Mouse (Mus musculus) embryonic facial prominence, embryonic 15.5 days (tissue): Measurements from ENCODE around the gene Inip. TPM values are rescaled to one million over a fixed set of nuclear protein-coding genes. Genes with fewer than 3 reads are reported as not detected.

Experiments used
- ATAC-seq: fragments of 200-750 bp; cut with Nextera tagmentation; 2 replicates; pipeline ENCODE4 v1.8.0; 2017; ENCODE audit warnings: low read depth, moderate TSS enrichment; ENCODE audit not compliant: insufficient number of reproducible peaks, low FRiP score, low TSS enrichment
- H3K27ac ChIP-seq: fragments of 300-500 bp; sonication (generic); replicated peaks from 2 replicates; pipeline ENCODE4 v1.5.1; 2015; ENCODE audit warnings: mild to moderate bottlenecking, inconsistent platforms
- H3K27me3 ChIP-seq: fragments of 300-500 bp; sonication (generic); 2 replicates; pipeline ENCODE4 v1.6.1; 2015; ENCODE audit warnings: inconsistent platforms
- H3K36me3 ChIP-seq: fragments of 300-500 bp; sonication (generic); 2 replicates; pipeline ENCODE4 v1.6.1; 2015; ENCODE audit warnings: mild to moderate bottlenecking, inconsistent platforms
- H3K4me1 ChIP-seq: fragments of 300-500 bp; sonication (generic); 2 replicates; pipeline ENCODE4 v1.6.1; 2015; ENCODE audit warnings: inconsistent platforms
- H3K4me2 ChIP-seq: fragments of 300-500 bp; sonication (generic); replicated peaks from 2 replicates; pipeline ENCODE4 v1.6.1; 2015; ENCODE audit warnings: mild to moderate bottlenecking, inconsistent platforms
- H3K4me3 ChIP-seq: fragments of 300-500 bp; sonication (generic); replicated peaks from 2 replicates; pipeline ENCODE4 v1.5.1; 2015; ENCODE audit warnings: mild to moderate bottlenecking, inconsistent platforms
- H3K9ac ChIP-seq: fragments of 300-500 bp; sonication (generic); 2 replicates; pipeline ENCODE4 v1.6.1; 2015; ENCODE audit warnings: inconsistent platforms
- H3K9me3 ChIP-seq: fragments of 300-500 bp; sonication (generic); replicated peaks from 2 replicates; pipeline ENCODE4 v1.6.1; 2016; ENCODE audit warnings: inconsistent platforms
- WGBS: fragments of 180-500 bp; shearing (Covaris S2); methylation state at CpG from one replicate; pipeline ENCODE4 v1.1.7; 2015; 5-methylcytosine and 5-hydroxymethylcytosine counted together
- polyA plus RNA-seq: library from polyadenylated mRNA; unstranded; fragments of >200 nt; fragmentation: Nextera tagmentation; extraction: Ambion mirVana; gene quantifications from 2 replicates; pipeline ENCODE4 v1.2.1, GENCODE M21; 2015

Inip gene
- 43.8 and 45.8 TPM in 2 replicates for polyA plus RNA-seq

DNA sequence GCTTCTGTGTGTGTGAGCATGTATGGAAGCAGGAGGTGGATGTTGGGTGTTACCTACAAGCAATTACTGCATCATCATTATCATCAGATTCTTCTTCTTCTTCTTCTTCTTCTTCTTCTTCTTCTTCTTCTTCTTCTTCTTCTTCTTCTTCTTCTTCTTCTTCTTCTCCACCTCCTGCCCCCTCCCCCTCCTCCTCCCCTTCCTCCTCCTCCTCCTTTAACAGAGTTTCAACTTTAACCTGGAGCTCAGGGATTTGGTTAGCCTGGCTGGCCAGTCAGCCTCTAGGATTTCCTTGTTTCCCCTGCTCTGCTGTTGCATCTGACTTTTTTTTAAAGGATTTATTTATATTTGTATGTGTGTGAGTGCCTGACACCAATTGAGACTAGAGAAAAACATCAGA lies at the start of gene Inip:
Gene Inip, minus strand, starts transcription at position 101 of the 400 bp plus-strand sequence.
- Histone ChIP-seq H3K4me2 (no peak within 1 kb of the TSS), H3K36me3 (no peaks in the 10 kb centered on the region), H3K4me1 (peaks cover 4% of the 10 kb centered on the region), H3K4me3 (no peak within 1 kb of the TSS), H3K27ac (no peak within 1 kb of the TSS), H3K9me3 (no peaks in the 10 kb centered on the region), H3K27me3 (no peaks in the 10 kb centered on the region), H3K9ac (no peak within 1 kb of the TSS)
- ATAC-seq: no peak

DNA sequence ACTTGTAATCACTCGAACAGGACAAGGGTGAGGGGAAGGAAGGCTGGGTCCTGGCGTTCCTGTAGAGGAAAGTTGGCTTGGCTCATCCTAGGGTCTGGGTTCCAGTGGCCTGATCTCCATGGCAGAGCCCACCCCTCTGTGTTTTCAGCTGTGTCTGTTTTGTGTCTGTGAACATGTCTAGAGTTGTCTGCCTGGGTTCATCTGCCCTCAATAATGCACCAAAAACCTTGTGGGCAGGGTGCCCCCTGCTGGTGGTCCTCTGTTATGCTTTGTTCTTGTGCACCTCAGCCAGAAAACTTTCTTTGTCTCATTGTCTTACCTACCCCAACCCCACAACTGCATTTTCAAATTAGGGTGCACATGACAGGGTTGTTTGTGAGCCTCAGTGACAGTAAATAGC lies 48.8 kb upstream of the Inip start:
- Histone ChIP-seq H3K27me3 (no peaks in the 10 kb centered on the region), H3K9me3 (no peaks in the 10 kb centered on the region), H3K9ac (no peak overlapping the region), H3K36me3 (no peaks in the 10 kb centered on the region), H3K4me3 (no peak overlapping the region), H3K4me1 (peaks cover 4% of the 10 kb centered on the region), H3K4me2 (no peak overlapping the region), H3K27ac (no peak overlapping the region)
- ATAC-seq: no peak
- 78% methylated on average over 2 of the region's 2 CpGs for WGBS

DNA sequence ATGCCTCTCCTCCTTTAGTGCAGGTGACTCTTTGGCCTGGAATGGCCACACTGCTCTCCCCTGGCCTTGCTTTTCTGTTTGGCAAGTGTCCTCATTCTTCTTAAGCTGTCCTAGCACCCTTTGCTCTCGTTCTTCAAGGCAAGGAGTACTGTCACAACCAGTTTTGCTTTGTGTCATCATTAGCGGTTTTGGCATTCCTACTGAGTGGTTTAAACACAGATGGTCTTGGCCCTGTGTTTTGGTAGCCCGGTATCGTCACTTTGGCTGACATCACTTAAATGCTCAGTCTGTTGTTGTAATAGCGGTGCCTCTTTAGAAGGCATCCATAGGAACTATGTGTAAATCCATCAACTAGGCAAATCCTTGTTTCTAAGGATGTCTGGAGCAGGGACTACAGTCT lies 46.1 kb upstream of the Inip start:
- H3K4me2 ChIP-seq: no peak overlapping the region
- no peak for ATAC-seq
- 80% methylated on average over 5 of the region's 5 CpGs for WGBS
- H3K27me3 ChIP-seq: no peaks in the 10 kb centered on the region
- no peaks in the 10 kb centered on the region for H3K9me3 ChIP-seq
- no peaks in the 10 kb centered on the region for H3K36me3 ChIP-seq
- peaks cover 20% of the 10 kb centered on the region for H3K4me1 ChIP-seq
- H3K4me3 ChIP-seq: no peak overlapping the region
- no peak overlapping the region for H3K27ac ChIP-seq
- H3K9ac ChIP-seq: no peak overlapping the region

DNA sequence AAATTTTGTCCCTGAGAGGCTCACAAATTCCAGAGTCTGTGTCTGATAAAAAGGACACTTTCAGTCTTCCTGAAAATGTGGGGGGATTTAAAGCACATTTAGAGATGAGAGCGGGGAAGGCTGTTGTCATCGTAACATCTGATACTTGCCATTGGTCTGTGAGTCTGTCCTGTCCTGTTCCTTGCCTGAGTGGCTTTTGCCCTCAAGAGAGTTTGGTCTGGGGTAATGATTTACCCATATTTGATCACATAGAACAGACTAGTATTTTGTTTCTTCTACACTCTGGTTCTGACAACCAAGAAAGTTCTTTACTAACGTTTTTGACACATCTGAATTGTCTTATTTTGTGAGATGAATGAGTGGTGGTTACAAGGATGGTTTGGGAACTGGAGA lies 43.9 kb upstream of the Inip start:
- peaks cover 15% of the 10 kb centered on the region for H3K4me1 ChIP-seq
- WGBS: 81% methylated on average over 3 of the region's 3 CpGs
- no peak for ATAC-seq
- no peak overlapping the region for H3K4me2 ChIP-seq
- no peak overlapping the region for H3K4me3 ChIP-seq
- no peak overlapping the region for H3K27ac ChIP-seq
- H3K9me3 ChIP-seq: no peaks in the 10 kb centered on the region
- no peak overlapping the region for H3K9ac ChIP-seq
- H3K36me3 ChIP-seq: no peaks in the 10 kb centered on the region
- H3K27me3 ChIP-seq: no peaks in the 10 kb centered on the region

DNA sequence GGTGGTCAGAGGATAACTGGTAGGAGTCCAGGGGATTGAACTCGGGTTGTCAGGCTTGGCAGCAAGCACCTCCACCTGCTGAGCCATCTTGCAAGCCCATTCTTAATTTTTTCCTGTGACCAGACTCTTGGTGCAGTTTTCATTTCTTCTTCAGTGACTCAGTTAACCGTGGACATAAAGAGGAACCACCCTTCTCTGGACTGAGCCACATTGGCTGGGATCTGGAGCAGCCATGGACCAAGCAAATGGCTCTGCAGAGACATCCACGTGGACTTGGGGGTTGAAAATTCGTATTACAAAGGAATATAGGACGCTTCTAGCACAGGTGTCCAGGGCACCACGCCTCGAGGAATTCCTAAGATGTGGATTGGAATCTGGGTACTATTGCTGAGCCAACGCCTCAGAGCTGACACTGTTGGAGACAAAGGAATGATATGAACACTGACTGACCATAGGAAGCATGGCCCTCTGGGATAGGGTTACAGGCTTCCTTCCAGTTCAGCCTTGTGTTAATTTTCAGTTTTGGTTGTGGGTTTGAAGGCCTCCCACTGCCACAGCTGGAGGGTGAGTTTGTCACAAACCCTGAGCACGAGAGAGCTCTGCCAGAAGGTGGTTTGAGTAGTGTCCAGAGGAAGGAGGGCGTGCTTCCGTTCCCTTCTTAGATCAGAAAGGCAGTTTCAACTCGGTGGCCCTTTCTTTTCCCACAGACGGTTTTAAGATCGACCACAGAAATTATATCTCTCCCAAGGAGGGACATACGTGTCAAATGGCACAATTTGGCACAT lies 43.3 kb upstream of the Inip start:
- H3K36me3 ChIP-seq: no peaks in the 10 kb centered on the region
- no peaks in the 10 kb centered on the region for H3K9me3 ChIP-seq
- no peak overlapping the region for H3K27ac ChIP-seq
- peaks cover 15% of the 10 kb centered on the region for H3K4me1 ChIP-seq
- no peak overlapping the region for H3K9ac ChIP-seq
- WGBS: 61% methylated on average over 15 of the region's 15 CpGs
- no peak overlapping the region for H3K4me3 ChIP-seq
- no peak for ATAC-seq
- no peaks in the 10 kb centered on the region for H3K27me3 ChIP-seq
- H3K4me2 ChIP-seq: no peak overlapping the region

DNA sequence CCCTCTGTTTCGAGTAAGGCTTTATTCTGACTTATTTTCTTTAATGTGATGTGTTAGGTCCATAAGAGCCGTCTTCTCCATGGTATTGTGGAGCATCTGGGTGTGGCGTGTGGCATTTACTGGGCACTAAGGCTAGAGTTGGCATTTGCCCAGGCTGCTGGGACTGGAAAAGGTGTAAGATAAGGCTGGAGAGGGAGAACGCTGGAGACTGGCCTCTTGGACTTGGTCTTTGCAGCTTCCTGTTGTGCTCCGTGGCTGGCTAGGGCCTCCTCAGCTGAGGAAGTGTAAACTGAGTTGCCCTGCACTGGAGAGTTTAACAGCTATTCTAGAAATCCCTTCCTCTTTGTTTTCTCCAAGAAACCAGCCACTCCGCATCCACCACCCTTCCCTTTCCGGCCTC lies 36.3 kb upstream of the Inip start:
- no peak overlapping the region for H3K4me2 ChIP-seq
- H3K27ac ChIP-seq: 0 out of 2 replicates have a peak overlapping the region, but pooled peaks have one; percentile 17
- no peak for ATAC-seq
- 77% methylated on average over 7 of the region's 7 CpGs for WGBS
- H3K4me1 ChIP-seq: no peaks in the 10 kb centered on the region
- H3K9me3 ChIP-seq: no peaks in the 10 kb centered on the region
- no peak overlapping the region for H3K4me3 ChIP-seq
- H3K9ac ChIP-seq: no peak overlapping the region
- no peaks in the 10 kb centered on the region for H3K27me3 ChIP-seq
- H3K36me3 ChIP-seq: no peaks in the 10 kb centered on the region

DNA sequence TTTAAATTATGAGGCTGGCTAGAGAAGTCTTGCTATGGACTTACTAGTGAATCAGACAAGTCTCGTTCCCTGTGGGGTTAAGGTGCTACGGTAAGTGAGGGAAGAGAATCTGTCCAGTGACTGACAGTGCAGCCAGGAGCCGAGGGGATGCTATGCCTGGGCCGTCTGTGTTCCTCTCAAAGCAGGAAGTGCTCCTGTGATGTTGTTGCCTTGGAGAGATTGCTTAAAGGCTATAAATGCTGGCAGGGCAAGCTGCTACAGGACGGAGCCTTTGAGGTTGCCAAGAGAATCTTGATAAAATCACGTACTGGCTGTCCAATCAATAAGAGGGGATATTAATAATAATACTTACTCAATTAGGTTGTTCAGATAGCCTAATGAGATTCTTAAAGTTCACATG lies 31.4 kb upstream of the Inip start:
- H3K4me3 ChIP-seq: no peak overlapping the region
- no peaks in the 10 kb centered on the region for H3K36me3 ChIP-seq
- 57% methylated on average over 6 of the region's 6 CpGs for WGBS
- ATAC-seq: no peak
- no peak overlapping the region for H3K4me2 ChIP-seq
- H3K9me3 ChIP-seq: no peaks in the 10 kb centered on the region
- H3K4me1 ChIP-seq: 0 out of 2 replicates have a peak, but pooled peaks cover 5% of the 10 kb centered on the region
- H3K27me3 ChIP-seq: no peaks in the 10 kb centered on the region
- no peak overlapping the region for H3K9ac ChIP-seq
- no peak overlapping the region for H3K27ac ChIP-seq

DNA sequence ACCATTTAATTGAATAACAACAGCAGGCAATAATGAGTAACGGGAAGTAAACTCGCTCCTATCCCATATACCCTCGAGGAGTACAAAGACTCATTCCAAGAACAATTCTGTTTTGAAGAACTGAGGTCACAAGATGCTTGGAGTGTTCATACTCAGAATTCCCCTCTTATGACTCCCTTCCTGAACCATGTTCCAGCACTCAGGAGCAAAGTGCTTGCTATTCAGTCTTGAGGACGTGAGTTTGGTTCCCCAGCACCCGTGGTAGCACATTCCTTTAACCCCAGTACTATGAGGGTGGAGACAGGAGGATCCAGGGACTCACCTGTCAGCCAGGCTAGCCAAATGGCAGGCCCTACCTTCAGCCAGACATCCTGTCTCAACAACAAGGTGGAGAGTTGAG lies 29.6 kb upstream of the Inip start:
- no peaks in the 10 kb centered on the region for H3K36me3 ChIP-seq
- no peak for ATAC-seq
- 0 out of 2 replicates have a peak, but pooled peaks cover 5% of the 10 kb centered on the region for H3K4me1 ChIP-seq
- no peaks in the 10 kb centered on the region for H3K27me3 ChIP-seq
- H3K9ac ChIP-seq: no peak overlapping the region
- no peak overlapping the region for H3K4me2 ChIP-seq
- H3K27ac ChIP-seq: no peak overlapping the region
- H3K9me3 ChIP-seq: no peaks in the 10 kb centered on the region
- H3K4me3 ChIP-seq: no peak overlapping the region
- WGBS: 81% methylated on average over 5 of the region's 5 CpGs

DNA sequence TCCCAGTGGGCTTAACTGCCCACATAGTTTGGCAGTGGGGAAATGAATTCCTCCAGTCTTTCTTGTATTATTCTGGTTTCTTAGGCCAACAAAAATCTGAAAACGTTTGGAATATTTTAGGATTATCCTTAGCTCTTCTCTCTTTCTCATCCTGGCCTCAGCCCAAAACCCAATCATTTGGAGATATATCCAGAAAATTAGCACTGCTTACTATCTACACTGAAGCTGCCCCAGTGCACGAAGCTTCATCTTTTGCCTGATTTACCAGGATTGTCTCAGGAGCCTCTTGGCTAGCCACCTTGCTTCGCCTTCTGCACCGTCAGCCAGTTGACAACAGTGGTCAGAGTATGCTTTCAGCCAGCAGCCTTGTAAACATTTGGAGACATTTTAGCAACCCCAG lies 27.7 kb upstream of the Inip start:
- Histone ChIP-seq H3K9ac (no peak overlapping the region), H3K36me3 (no peaks in the 10 kb centered on the region), H3K27ac (no peak overlapping the region), H3K27me3 (no peaks in the 10 kb centered on the region), H3K4me3 (no peak overlapping the region), H3K4me2 (no peak overlapping the region), H3K4me1 (0 out of 2 replicates have a peak, but pooled peaks cover 5% of the 10 kb centered on the region), H3K9me3 (no peaks in the 10 kb centered on the region)
- WGBS: 67% methylated on average over 4 of the region's 4 CpGs
- ATAC-seq: no peak

DNA sequence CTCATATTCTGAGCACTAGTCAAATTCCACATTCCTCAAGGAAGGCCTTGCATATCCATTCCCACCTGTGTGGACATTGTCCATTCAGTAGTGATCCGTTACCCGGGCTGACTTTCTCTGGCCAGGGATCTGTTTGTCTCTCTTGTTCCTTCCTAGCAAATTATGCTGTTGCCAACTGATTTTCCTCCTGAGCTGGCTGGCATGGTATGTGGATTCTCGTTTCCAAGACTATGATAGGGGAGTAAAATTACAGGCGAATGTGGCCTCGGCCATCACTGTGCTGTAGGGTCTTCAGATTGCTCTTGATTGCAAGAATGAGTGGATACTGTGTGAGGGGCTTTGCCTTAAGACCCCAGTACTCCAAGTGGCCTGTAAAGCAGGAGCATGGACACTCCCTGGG lies 25.0 kb upstream of the Inip start:
- H3K4me1 ChIP-seq: peaks cover 11% of the 10 kb centered on the region; the same call in 1 of the 2 replicates
- H3K9ac ChIP-seq: no peak overlapping the region
- ATAC-seq: no peak
- no peaks in the 10 kb centered on the region for H3K9me3 ChIP-seq
- no peaks in the 10 kb centered on the region for H3K27me3 ChIP-seq
- WGBS: 91% methylated on average over 5 of the region's 5 CpGs
- no peaks in the 10 kb centered on the region for H3K36me3 ChIP-seq
- no peak overlapping the region for H3K27ac ChIP-seq
- H3K4me3 ChIP-seq: no peak overlapping the region
- H3K4me2 ChIP-seq: no peak overlapping the region

DNA sequence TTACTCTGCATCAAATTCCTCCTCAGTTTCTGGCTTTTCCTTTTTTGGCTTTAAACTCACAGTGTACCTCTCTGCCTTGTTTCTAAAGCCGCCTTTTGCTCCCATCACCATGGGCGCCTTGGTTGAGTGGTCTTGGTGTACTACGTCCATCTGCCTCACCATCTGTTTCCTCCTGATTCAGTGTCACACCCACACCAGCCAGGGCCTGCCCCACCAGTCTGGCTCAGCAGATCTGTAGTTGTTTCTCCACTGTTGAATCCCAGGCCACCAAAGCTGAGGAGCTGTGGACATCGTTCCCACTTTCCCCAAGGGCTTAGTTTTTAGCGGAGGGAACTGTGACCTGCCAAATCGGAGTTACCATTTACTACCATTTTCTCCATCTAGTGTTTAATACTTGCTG lies 24.2 kb upstream of the Inip start:
- H3K27ac ChIP-seq: no peak overlapping the region
- H3K4me3 ChIP-seq: no peak overlapping the region
- 81% methylated on average over 6 of the region's 6 CpGs for WGBS
- no peaks in the 10 kb centered on the region for H3K9me3 ChIP-seq
- H3K27me3 ChIP-seq: no peaks in the 10 kb centered on the region
- ATAC-seq: no peak
- peaks cover 11% of the 10 kb centered on the region; the same call in 1 of the 2 replicates for H3K4me1 ChIP-seq
- H3K4me2 ChIP-seq: no peak overlapping the region
- no peak overlapping the region for H3K9ac ChIP-seq
- H3K36me3 ChIP-seq: no peaks in the 10 kb centered on the region

DNA sequence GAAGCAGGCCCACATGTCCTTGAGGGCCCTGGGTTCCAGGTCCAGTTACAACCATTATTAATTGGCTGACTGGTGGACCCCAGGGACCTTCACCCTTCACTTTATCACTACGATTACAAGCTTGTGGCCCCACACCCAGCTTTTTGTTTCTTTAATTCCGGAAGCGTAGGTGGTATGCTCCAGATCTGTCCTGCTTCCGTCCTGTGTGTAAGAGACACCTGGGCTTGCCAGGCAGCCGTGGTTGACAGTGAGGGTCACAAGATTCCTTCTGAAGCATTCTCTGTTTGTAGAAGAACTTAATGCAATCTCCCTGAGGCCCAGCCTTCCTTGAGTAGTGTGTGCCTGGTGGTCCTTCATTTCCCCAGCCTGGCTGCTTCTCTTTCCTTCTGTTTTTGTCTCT lies 23.5 kb upstream of the Inip start:
- Histone ChIP-seq H3K36me3 (no peaks in the 10 kb centered on the region), H3K27ac (no peak overlapping the region), H3K9me3 (no peaks in the 10 kb centered on the region), H3K9ac (no peak overlapping the region), H3K4me3 (no peak overlapping the region), H3K27me3 (no peaks in the 10 kb centered on the region), H3K4me1 (peaks cover 12% of the 10 kb centered on the region; the same call in 1 of the 2 replicates), H3K4me2 (no peak overlapping the region)
- no peak for ATAC-seq
- WGBS: 90% methylated on average over 5 of the region's 5 CpGs
